Mouse (Mus musculus): ENCODE measurements around the gene Skp2. TPM values are rescaled to one million over a fixed set of nuclear protein-coding genes. Genes with fewer than 3 reads are reported as not detected.

Gene Skp2
- polyA plus RNA-seq, 1 experiment from 2014 or later, result 19.7 TPM

DNA sequence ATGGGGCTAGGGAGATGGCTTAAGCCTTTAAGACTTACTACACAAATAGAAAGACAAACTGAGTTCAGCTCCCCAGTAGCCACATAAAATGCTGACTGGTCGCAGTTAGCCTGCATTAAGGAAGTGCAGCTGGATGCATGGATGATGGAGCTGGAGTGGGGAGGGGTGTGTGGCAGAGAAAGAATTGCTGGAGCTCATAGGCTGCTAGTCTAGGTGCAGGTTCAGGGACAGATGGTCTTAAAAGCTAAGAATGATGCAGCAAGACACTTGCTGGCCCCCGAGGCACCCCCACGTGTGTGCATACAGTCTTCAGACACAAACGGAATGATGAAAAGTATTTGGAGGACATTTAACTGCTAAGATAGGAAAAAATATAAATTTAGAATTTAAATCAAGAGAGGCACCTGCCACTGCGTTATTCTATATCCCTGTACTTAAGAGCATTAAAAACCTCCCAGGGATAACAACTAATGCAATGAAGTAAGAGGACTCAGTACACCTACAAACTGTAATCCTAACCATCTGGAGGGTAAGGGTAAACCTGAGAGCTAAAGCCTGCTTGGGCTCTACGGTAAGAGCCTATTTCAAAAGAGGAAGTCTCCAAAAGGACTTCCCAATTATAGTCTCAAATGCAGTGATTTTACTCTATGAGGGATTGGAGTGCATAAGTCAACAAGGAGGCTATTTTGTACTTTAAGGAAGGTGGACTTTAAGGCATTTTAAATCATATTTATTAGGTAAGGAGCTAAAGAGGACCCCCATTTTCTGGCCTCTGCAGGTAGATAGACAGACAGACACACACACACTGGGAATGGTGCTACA lies 44.5 kb downstream of the Skp2 start:
- no peak overlapping the region for H3K9ac ChIP-seq
- WGBS, result 89% methylated on average over 6 of the region's 6 CpGs
- H3K4me1 ChIP-seq (replicated peaks), result no peaks in the 10 kb centered on the region
- H3K27me3 ChIP-seq, result no peaks in the 10 kb centered on the region
- peaks cover 37% of the 10 kb centered on the region for H3K36me3 ChIP-seq
- H3K9me3 ChIP-seq, result no peaks in the 10 kb centered on the region
- no peak overlapping the region for H3K4me2 ChIP-seq
- ATAC-seq (ENCODE audit: low FRiP score, low read depth), result no peak
- no peak overlapping the region for H3K27ac ChIP-seq (replicated peaks)
- H3K4me3 ChIP-seq, result no peak overlapping the region

DNA sequence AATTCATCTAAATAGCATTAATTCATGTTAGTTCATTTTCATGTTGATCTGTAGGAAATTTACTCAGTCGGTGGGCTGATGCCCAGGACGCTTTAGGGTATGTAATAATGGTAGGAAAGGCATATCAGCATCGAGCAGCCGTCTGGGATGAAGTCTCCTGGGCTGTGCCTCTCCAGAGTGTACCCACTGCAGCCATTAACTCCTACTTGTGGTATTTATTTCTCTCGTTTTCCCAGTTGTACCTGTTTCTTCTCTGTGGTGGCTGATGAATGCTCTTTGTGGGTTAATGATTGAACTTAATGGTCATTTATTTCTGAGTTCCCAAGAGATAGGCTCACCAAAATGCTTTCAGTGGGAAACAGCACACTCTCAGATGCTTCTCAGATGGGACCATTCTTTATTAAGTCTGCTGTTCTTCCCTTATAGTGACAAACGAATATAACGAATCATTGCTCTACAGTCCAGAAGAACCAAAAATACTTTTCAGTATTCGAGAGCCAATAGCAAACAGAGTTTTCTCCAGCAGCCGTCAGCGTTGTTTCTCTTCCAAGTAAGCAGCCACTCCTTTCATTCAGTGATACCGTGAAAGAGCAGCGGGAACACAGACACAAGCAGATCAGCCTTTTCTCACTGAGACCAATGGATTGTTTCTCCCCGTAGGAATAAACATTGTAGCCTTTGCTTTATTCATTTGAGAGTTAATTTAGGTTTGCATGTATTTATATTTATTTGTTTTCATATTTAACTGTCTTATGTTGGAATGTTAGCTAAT lies 48.7 kb downstream of the Skp2 start:
- ATAC-seq (ENCODE audit: low FRiP score, low read depth), result no peak
- no peaks in the 10 kb centered on the region for H3K4me1 ChIP-seq (replicated peaks)
- no peak overlapping the region for H3K4me3 ChIP-seq
- no peaks in the 10 kb centered on the region for H3K27me3 ChIP-seq
- H3K9ac ChIP-seq, result no peak overlapping the region
- H3K4me2 ChIP-seq, result no peak overlapping the region
- H3K36me3 ChIP-seq, result peaks cover 27% of the 10 kb centered on the region
- 81% methylated on average over 13 of the region's 13 CpGs for WGBS
- no peak overlapping the region for H3K27ac ChIP-seq (replicated peaks)
- no peaks in the 10 kb centered on the region for H3K9me3 ChIP-seq

DNA sequence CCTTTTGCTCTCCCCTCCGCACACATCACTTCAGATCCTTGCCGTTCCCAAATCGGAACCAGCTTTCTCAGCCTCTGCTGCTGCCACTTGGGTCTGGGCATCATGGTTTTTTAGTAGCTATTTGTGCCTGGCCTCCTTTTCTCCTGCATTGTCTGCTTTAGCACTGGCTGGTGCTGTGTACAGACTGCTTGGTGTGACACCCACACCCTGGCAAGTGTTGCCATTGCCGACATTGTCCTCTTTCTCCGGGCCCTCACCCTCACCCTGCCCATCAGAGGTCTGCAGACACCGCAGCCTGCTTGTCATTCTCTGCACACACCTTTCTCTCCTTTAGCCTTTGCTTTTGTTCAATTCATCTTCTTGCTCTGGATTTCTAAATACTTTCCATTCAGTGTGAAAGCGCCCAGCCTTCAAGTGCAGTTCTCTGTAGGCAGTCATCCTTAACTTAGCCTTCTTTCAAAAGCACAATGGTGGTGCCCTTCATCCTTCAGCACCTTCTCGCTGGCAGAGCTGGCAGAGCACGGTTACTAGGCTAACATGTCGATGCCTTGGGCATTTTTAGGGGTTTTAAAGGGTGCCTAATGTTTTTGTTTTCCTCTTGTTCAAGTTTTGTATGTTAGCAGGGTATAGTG lies 54.7 kb downstream of the Skp2 start:
- no peak overlapping the region for H3K4me3 ChIP-seq
- H3K4me1 ChIP-seq (replicated peaks), result no peaks in the 10 kb centered on the region
- H3K9ac ChIP-seq, result no peak overlapping the region
- H3K9me3 ChIP-seq, result no peaks in the 10 kb centered on the region
- peak; percentile 68 for ATAC-seq (ENCODE audit: low FRiP score, low read depth)
- H3K36me3 ChIP-seq, result peaks cover 24% of the 10 kb centered on the region
- WGBS, result 68% methylated on average over 10 of the region's 10 CpGs
- H3K27me3 ChIP-seq, result no peaks in the 10 kb centered on the region
- peak overlapping the region; percentile 43; the same call in 1 of the 2 replicates for H3K27ac ChIP-seq (replicated peaks)
- H3K4me2 ChIP-seq, result no peak overlapping the region

DNA sequence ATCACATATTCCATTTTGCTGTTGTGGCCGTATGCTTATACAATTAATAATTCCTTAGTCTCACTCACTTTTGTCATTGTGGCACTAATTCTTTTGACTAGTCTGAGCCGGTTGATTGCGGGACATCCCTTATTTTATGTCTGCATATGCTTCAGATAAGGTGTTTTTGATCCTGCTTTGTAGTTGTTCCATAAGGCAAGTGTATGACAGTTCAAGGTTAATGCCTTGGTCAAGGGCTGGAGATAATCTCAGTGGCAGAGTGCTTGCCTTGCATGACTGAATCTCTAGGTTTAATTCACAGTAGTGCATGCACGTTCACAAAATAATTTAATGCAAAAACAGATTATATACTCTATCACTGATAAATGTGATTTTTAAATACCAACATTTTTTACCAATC lies 58.4 kb downstream of the Skp2 start:
- H3K4me3 ChIP-seq, result no peak overlapping the region
- H3K4me2 ChIP-seq, result no peak overlapping the region
- no peak overlapping the region for H3K27ac ChIP-seq (replicated peaks)
- peaks cover 30% of the 10 kb centered on the region for H3K36me3 ChIP-seq
- H3K4me1 ChIP-seq (replicated peaks), result peaks cover 4% of the 10 kb centered on the region; the same call in 1 of the 2 replicates
- H3K27me3 ChIP-seq, result no peaks in the 10 kb centered on the region
- ATAC-seq (ENCODE audit: low FRiP score, low read depth), result no peak
- WGBS, result 91% methylated on average over 4 of the region's 4 CpGs
- no peak overlapping the region for H3K9ac ChIP-seq
- no peaks in the 10 kb centered on the region for H3K9me3 ChIP-seq

DNA sequence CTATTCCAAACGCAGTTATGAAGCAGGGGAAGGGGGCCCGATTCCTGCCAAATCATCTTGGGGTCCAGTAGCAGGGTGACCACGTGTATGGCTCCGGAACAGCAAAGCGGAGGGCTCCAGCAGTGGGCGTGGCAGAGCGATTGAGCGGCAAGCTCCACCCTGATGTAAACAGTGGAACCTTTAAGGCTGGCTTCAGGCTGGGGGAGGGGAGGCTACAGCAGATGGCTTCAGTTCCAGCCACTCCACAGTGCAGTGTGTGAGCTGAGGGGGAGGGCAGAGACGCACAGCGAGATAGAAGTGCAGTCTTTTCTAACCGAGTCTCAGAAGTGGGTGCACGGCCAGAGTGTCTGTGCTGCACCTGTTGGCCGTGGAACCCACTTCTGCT lies 60.9 kb downstream of the Skp2 start:
- no peaks in the 10 kb centered on the region for H3K9me3 ChIP-seq
- ATAC-seq (ENCODE audit: low FRiP score, low read depth), result peak; percentile 81
- H3K9ac ChIP-seq, result no peak overlapping the region
- H3K4me3 ChIP-seq, result no peak overlapping the region
- peaks cover 4% of the 10 kb centered on the region; the same call in 1 of the 2 replicates for H3K4me1 ChIP-seq (replicated peaks)
- peak overlapping the region; percentile 0; the same call in 1 of the 2 replicates for H3K4me2 ChIP-seq
- H3K27ac ChIP-seq (replicated peaks), result no peak overlapping the region
- H3K36me3 ChIP-seq, result peaks cover 21% of the 10 kb centered on the region
- WGBS, result 20% methylated on average over 13 of the region's 13 CpGs
- H3K27me3 ChIP-seq, result no peaks in the 10 kb centered on the region

DNA sequence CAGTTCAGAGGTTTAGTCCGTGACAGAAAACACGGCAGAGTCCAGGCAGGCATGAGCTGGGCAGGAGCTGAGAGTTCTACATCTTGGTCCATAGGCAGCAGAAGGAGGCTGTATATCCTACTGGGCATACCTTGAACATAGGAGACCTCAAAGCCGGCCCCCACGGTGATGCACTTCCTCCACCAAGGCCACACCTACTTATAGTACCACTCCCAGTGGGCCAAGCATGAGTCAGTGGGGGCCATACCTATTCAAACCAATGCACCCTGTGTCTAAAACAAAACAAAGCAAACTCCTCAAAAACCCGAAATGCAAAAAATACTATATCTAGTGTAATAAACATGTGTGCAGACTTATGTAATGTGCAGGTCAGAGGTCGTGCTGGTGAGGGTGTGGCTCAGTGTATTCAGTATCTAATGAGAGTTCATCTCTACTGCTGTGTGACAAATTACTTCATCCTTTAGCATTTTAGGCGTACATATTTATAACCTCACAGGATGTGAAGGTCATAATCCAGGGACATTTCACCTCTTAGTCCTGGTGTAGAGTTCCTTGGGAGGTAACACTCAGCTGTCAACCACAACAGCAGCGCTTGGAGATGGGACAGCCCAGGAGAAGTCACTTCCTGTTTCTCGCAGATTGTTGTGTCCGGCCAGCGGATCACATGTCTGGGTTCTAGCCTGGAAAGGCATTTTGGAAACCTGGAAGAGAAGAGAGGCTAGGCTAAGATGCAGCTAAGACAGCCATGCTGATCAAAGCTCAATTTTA lies 61.4 kb downstream of the Skp2 start:
- Histone ChIP-seq H3K9ac (no peak overlapping the region), H3K36me3 (peaks cover 22% of the 10 kb centered on the region), H3K27ac (replicated peaks) (no peak overlapping the region), H3K27me3 (no peaks in the 10 kb centered on the region), H3K4me1 (replicated peaks) (peaks cover 4% of the 10 kb centered on the region; the same call in 1 of the 2 replicates), H3K9me3 (no peaks in the 10 kb centered on the region), H3K4me3 (no peak overlapping the region), H3K4me2 (peak overlapping the region; percentile 0; the same call in 1 of the 2 replicates)
- WGBS, result 74% methylated on average over 11 of the region's 11 CpGs
- ATAC-seq (ENCODE audit: low FRiP score, low read depth), result 0 out of 2 replicates have a peak, but pooled peaks have one; percentile 42

DNA sequence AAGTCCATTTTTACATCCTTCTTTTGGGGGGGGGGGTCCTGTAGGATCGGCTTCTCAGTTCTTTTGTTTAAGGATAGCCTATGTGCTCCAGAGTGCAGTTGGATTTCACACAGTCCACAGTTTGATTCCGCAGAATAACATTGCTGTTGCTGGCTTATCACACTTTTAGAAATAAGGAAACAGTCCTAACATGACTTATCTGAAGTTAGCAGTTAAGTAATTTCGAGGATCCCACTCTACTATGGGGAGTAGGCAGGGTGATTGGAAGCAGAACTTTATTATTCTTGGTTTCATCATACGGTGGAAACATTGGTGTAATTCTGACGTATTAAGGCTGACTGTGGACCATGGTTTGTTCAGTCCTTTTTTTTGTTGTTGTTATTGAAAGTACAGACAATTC lies 64.6 kb downstream of the Skp2 start:
- no peak overlapping the region for H3K4me3 ChIP-seq
- peaks cover 4% of the 10 kb centered on the region; the same call in 1 of the 2 replicates for H3K4me1 ChIP-seq (replicated peaks)
- H3K27ac ChIP-seq (replicated peaks), result no peak overlapping the region
- no peak overlapping the region for H3K9ac ChIP-seq
- H3K27me3 ChIP-seq, result no peaks in the 10 kb centered on the region
- peaks cover 19% of the 10 kb centered on the region for H3K36me3 ChIP-seq
- no peak for ATAC-seq (ENCODE audit: low FRiP score, low read depth)
- 94% methylated on average over 5 of the region's 5 CpGs for WGBS
- H3K4me2 ChIP-seq, result no peak overlapping the region
- H3K9me3 ChIP-seq, result no peaks in the 10 kb centered on the region

DNA sequence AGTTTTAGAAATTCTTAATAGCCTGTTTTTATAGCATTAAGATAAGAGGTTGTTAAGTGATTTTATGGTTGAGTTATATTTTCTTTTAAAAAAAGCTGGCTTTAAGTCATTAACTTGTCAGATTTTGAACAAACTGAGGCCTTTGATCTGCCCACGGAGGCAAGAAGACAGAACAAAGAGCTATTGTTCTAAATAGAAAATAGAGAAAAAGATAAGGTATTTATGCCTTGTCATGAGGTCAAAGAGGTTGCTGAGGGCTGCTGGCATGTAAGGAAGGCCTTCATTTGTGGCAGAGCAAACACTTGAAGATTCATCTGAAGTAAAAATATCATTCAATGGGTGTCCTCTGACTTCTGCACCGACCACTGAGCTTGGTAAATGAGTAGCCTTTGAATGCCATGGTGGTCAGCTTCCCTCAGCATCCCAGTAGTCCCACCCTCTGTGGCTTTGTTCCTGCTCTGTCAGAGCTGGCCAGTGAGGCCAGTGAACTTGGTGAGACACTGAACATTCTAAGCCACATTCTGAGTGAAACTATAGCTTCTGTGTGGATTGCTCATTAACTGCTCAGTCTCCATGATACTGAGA lies 66.0 kb downstream of the Skp2 start:
- ATAC-seq (ENCODE audit: low FRiP score, low read depth), result no peak
- Histone ChIP-seq H3K4me1 (replicated peaks) (peaks cover under 1% of the 10 kb centered on the region; the same call in 1 of the 2 replicates), H3K27ac (replicated peaks) (no peak overlapping the region), H3K9me3 (no peaks in the 10 kb centered on the region), H3K9ac (no peak overlapping the region), H3K27me3 (no peaks in the 10 kb centered on the region), H3K4me2 (no peak overlapping the region), H3K36me3 (peaks cover 19% of the 10 kb centered on the region), H3K4me3 (no peak overlapping the region)
- WGBS, result 12% methylated on average over 2 of the region's 2 CpGs

DNA sequence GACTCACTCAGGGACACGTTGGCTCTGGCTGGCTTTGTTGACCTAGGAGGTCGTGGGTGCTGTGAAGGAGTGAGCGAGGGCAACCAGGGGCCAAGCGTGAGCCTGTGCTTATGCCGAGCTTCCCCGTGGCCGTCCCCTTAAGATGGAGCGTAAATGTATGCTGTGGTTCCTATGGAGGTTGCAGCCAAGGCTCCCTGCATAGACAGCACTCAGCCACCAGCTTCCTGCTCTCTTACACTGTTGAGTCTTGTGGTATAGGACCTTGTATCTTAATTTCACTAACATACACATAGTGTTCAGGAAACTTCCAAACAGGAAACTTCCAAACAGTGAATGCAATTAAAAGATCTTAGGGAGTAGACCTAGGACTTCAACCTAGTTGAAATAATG lies 66.5 kb downstream of the Skp2 start:
- H3K9me3 ChIP-seq, result no peaks in the 10 kb centered on the region
- WGBS, result 57% methylated on average over 8 of the region's 8 CpGs
- no peak overlapping the region for H3K4me2 ChIP-seq
- H3K27me3 ChIP-seq, result no peaks in the 10 kb centered on the region
- H3K4me1 ChIP-seq (replicated peaks), result no peaks in the 10 kb centered on the region
- H3K4me3 ChIP-seq, result no peak overlapping the region
- no peak overlapping the region for H3K9ac ChIP-seq
- no peak overlapping the region for H3K27ac ChIP-seq (replicated peaks)
- peaks cover 14% of the 10 kb centered on the region for H3K36me3 ChIP-seq
- ATAC-seq (ENCODE audit: low FRiP score, low read depth), result peak; percentile 36; the same call in 1 of the 2 replicates

DNA sequence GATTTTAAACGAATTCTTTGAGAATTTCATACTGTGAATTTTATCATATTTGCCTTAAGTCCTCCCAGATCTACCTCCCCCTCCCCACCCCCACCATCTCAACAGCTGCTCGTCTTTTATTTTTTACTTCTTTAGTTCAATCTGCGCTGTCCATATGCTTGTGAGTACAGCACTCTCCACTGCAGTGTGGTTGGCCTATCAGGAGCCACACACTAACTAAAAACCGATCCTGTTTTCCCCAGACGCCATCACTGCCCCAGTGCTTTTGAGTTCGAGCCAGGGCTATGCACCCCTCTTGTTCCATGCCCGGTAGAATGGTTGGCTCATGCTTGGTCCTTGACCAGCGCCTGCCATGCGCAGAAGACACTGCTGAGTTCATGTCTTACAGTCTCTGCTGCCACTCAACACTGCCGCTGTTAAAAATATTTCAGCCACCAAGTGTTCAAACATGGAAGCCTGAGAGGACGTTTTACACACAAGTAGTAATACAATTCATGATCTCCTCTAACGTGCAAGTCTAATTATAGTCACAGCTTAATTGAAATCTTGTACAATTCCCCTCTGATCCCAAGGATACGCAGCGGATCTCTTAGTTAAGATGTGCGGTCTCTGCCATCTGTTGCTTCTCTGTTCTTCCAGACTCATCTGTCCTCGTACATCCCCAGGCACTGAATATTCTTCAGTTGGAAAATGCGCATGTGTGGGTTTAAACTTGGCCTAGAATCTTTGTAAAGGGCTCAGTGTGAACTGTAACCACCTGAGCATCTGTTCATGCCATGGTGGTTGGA lies 67.1 kb downstream of the Skp2 start:
- no peak overlapping the region for H3K4me2 ChIP-seq
- 81% methylated on average over 17 of the region's 17 CpGs for WGBS
- H3K4me3 ChIP-seq, result no peak overlapping the region
- H3K27ac ChIP-seq (replicated peaks), result no peak overlapping the region
- H3K4me1 ChIP-seq (replicated peaks), result no peaks in the 10 kb centered on the region
- no peak overlapping the region for H3K9ac ChIP-seq
- peaks cover 9% of the 10 kb centered on the region for H3K36me3 ChIP-seq
- H3K27me3 ChIP-seq, result no peaks in the 10 kb centered on the region
- ATAC-seq (ENCODE audit: low FRiP score, low read depth), result peak; percentile 61
- H3K9me3 ChIP-seq, result no peaks in the 10 kb centered on the region

Data from hindbrain, embryonic 15.5 days (tissue).